Mouse (Mus musculus) forebrain, embryonic 15.5 days (tissue): Measurements from ENCODE around the gene Irak3. TPM values are rescaled to one million over a fixed set of nuclear protein-coding genes. Genes with fewer than 3 reads are reported as not detected.

Experiments
- ATAC-seq: fragments of 200-750 bp; cut with Nextera tagmentation; replicated peaks from 2 replicates; pipeline ENCODE4 v1.8.0; 2017; ENCODE audit warnings: mild to moderate bottlenecking, moderate TSS enrichment, moderate library complexity
- H3K27ac ChIP-seq: fragments of 300-500 bp; sonication (generic); replicated peaks from 2 replicates; pipeline ENCODE4 v1.5.1; 2015; ENCODE audit warnings: mild to moderate bottlenecking, inconsistent platforms
- H3K27me3 ChIP-seq: fragments of 300-500 bp; sonication (generic); 2 replicates; pipeline ENCODE4 v1.6.1; 2015; ENCODE audit warnings: inconsistent platforms
- H3K36me3 ChIP-seq: fragments of 300-500 bp; sonication (generic); 2 replicates; pipeline ENCODE4 v1.6.1; 2015; ENCODE audit warnings: mild to moderate bottlenecking, inconsistent platforms
- H3K4me1 ChIP-seq: fragments of 300-500 bp; sonication (generic); 2 replicates; pipeline ENCODE4 v1.6.1; 2015; ENCODE audit warnings: inconsistent platforms
- H3K4me2 ChIP-seq: fragments of 300-500 bp; sonication (generic); replicated peaks from 2 replicates; pipeline ENCODE4 v1.6.1; 2015; ENCODE audit warnings: mild to moderate bottlenecking, inconsistent platforms
- H3K4me3 ChIP-seq: fragments of 300-500 bp; sonication (generic); 2 replicates; pipeline ENCODE4 v1.5.1; 2015; ENCODE audit warnings: mild to moderate bottlenecking, inconsistent platforms
- H3K9ac ChIP-seq: fragments of 300-500 bp; sonication (generic); replicated peaks from 2 replicates; pipeline ENCODE4 v1.6.1; 2015; ENCODE audit warnings: mild to moderate bottlenecking, inconsistent platforms
- H3K9me3 ChIP-seq: fragments of 300-500 bp; sonication (generic); 2 replicates; pipeline ENCODE4 v1.6.1; 2016; ENCODE audit warnings: inconsistent platforms
- WGBS: fragments of 180-500 bp; shearing (Covaris S2); methylation state at CpG from one replicate; pipeline ENCODE4 v1.1.7; 2015; ENCODE audit warnings: mixed read lengths; 5-methylcytosine and 5-hydroxymethylcytosine counted together
- polyA plus RNA-seq: library from polyadenylated mRNA; unstranded; fragments of >200 nt; fragmentation: Nextera tagmentation; extraction: Ambion mirVana; gene quantifications from 2 replicates; pipeline ENCODE4 v1.2.1, GENCODE M21; 2015

Gene Irak3
- polyA plus RNA-seq, 1 experiment from 2014 or later = 0.19 TPM

GRCm38 (mm10) chr10:120197061-120197835, 4.7 kb downstream of the Irak3 start:
- no peaks in the 10 kb centered on the region for H3K36me3 ChIP-seq
- H3K9ac ChIP-seq = no peak overlapping the region
- no peak overlapping the region for H3K27ac ChIP-seq
- H3K9me3 ChIP-seq = no peaks in the 10 kb centered on the region
- peaks cover 12% of the 10 kb centered on the region; the same call in 1 of the 2 replicates for H3K27me3 ChIP-seq
- H3K4me3 ChIP-seq = no peak overlapping the region
- WGBS = 87% methylated on average over 14 of the region's 14 CpGs
- H3K4me2 ChIP-seq = no peak overlapping the region
- no peak for ATAC-seq
- H3K4me1 ChIP-seq = peaks cover 9% of the 10 kb centered on the region

GRCm38 (mm10) chr10:120193255-120193654, 8.7 kb downstream of the Irak3 start:
- ATAC-seq = no peak
- Histone ChIP-seq H3K9ac (no peak overlapping the region), H3K4me2 (no peak overlapping the region), H3K4me1 (no peaks in the 10 kb centered on the region), H3K9me3 (no peaks in the 10 kb centered on the region), H3K36me3 (no peaks in the 10 kb centered on the region), H3K27me3 (no peaks in the 10 kb centered on the region), H3K27ac (no peak overlapping the region), H3K4me3 (no peak overlapping the region)
- WGBS = 94% methylated on average over 8 of the region's 8 CpGs

- Histone ChIP-seq H3K9ac (no peak overlapping the region), H3K9me3 (no peaks in the 10 kb centered on the region), H3K36me3 (no peaks in the 10 kb centered on the region), H3K27ac (no peak overlapping the region), H3K4me2 (no peak overlapping the region), H3K4me1 (no peaks in the 10 kb centered on the region), H3K27me3 (no peaks in the 10 kb centered on the region), H3K4me3 (no peak overlapping the region)
- ATAC-seq = no peak
- 92% methylated on average over 4 of the region's 4 CpGs for WGBS
These were observed 9.7 kb downstream of the Irak3 start for GRCm38 (mm10) chr10:120192278-120192677.

- Histone ChIP-seq H3K27me3 (no peaks in the 10 kb centered on the region), H3K4me2 (no peak overlapping the region), H3K27ac (no peak overlapping the region), H3K4me3 (no peak overlapping the region), H3K9me3 (no peaks in the 10 kb centered on the region), H3K9ac (no peak overlapping the region), H3K36me3 (no peaks in the 10 kb centered on the region), H3K4me1 (no peaks in the 10 kb centered on the region)
- no peak for ATAC-seq
- 87% methylated on average over 6 of the region's 6 CpGs for WGBS
These were observed 10.8 kb downstream of the Irak3 start for GRCm38 (mm10) chr10:120191165-120191564.

- H3K27me3 ChIP-seq = no peaks in the 10 kb centered on the region
- 31% methylated on average over 6 of the region's 6 CpGs for whole genome bisulfite sequencing
These were observed 12.1 kb downstream of the Irak3 start for GRCm38 (mm10) chr10:120189782-120190181.

GRCm38 (mm10) chr10:120189276-120189675, 12.7 kb downstream of the Irak3 start:
- H3K36me3 ChIP-seq = no peaks in the 10 kb centered on the region
- ATAC-seq = no peak
- no peaks in the 10 kb centered on the region for H3K27me3 ChIP-seq
- no peak overlapping the region for H3K9ac ChIP-seq
- WGBS = 75% methylated on average over 11 of the region's 11 CpGs
- no peak overlapping the region for H3K4me2 ChIP-seq
- no peaks in the 10 kb centered on the region for H3K4me1 ChIP-seq
- H3K27ac ChIP-seq = no peak overlapping the region
- H3K9me3 ChIP-seq = no peaks in the 10 kb centered on the region
- H3K4me3 ChIP-seq = no peak overlapping the region

More at GRCm38 (mm10) chr10:120189782-120190181, 12.1 kb downstream of the Irak3 start:
- Histone ChIP-seq H3K4me2 (no peak overlapping the region), H3K9me3 (no peaks in the 10 kb centered on the region), H3K27ac (no peak overlapping the region), H3K4me3 (no peak overlapping the region), H3K9ac (no peak overlapping the region), H3K36me3 (no peaks in the 10 kb centered on the region), H3K4me1 (no peaks in the 10 kb centered on the region)
- no peak for ATAC-seq

- 76% methylated on average over 2 of the region's 2 CpGs for WGBS
These were observed 13.4 kb downstream of the Irak3 start for GRCm38 (mm10) chr10:120188513-120188912.

GRCm38 (mm10) chr10:120183342-120183741, 18.6 kb downstream of the Irak3 start:
- H3K9ac ChIP-seq = no peak overlapping the region
- no peak for ATAC-seq
- WGBS = 97% methylated on average over 2 of the region's 2 CpGs
- no peak overlapping the region for H3K27ac ChIP-seq
- no peaks in the 10 kb centered on the region for H3K9me3 ChIP-seq
- H3K4me2 ChIP-seq = no peak overlapping the region
- H3K36me3 ChIP-seq = no peaks in the 10 kb centered on the region
- no peak overlapping the region for H3K4me3 ChIP-seq
- no peaks in the 10 kb centered on the region for H3K27me3 ChIP-seq
- H3K4me1 ChIP-seq = no peaks in the 10 kb centered on the region

More at GRCm38 (mm10) chr10:120188513-120188912, 13.4 kb downstream of the Irak3 start:
- Histone ChIP-seq H3K27ac (no peak overlapping the region), H3K4me3 (no peak overlapping the region), H3K4me2 (no peak overlapping the region), H3K36me3 (no peaks in the 10 kb centered on the region), H3K27me3 (no peaks in the 10 kb centered on the region), H3K4me1 (no peaks in the 10 kb centered on the region), H3K9ac (no peak overlapping the region), H3K9me3 (no peaks in the 10 kb centered on the region)
- no peak for ATAC-seq

- 92% methylated on average over 1 of the region's 1 CpGs for WGBS
These were observed 19.0 kb downstream of the Irak3 start for GRCm38 (mm10) chr10:120182887-120183286.

GRCm38 (mm10) chr10:120174192-120174705, 27.7 kb downstream of the Irak3 start:
- no peak for ATAC-seq
- H3K27me3 ChIP-seq = no peaks in the 10 kb centered on the region
- 89% methylated on average over 15 of the region's 15 CpGs for WGBS

More at GRCm38 (mm10) chr10:120182887-120183286, 19.0 kb downstream of the Irak3 start:
- no peaks in the 10 kb centered on the region for H3K4me1 ChIP-seq
- no peaks in the 10 kb centered on the region for H3K9me3 ChIP-seq
- H3K4me3 ChIP-seq = no peak overlapping the region
- no peak for ATAC-seq
- no peaks in the 10 kb centered on the region for H3K27me3 ChIP-seq
- H3K4me2 ChIP-seq = no peak overlapping the region
- no peaks in the 10 kb centered on the region for H3K36me3 ChIP-seq
- no peak overlapping the region for H3K27ac ChIP-seq
- H3K9ac ChIP-seq = no peak overlapping the region

GRCm38 (mm10) chr10:120171340-120171739, 30.6 kb downstream of the Irak3 start:
- ATAC-seq = no peak
- no peak overlapping the region for H3K4me2 ChIP-seq
- no peak overlapping the region for H3K9ac ChIP-seq
- no peaks in the 10 kb centered on the region for H3K9me3 ChIP-seq
- no peak overlapping the region for H3K4me3 ChIP-seq
- H3K36me3 ChIP-seq = no peaks in the 10 kb centered on the region
- no peaks in the 10 kb centered on the region for H3K4me1 ChIP-seq
- WGBS = 9% methylated on average over 5 of the region's 5 CpGs
- H3K27me3 ChIP-seq = no peaks in the 10 kb centered on the region
- H3K27ac ChIP-seq = no peak overlapping the region

More at GRCm38 (mm10) chr10:120174192-120174705, 27.7 kb downstream of the Irak3 start:
- H3K9ac ChIP-seq = no peak overlapping the region
- no peak overlapping the region for H3K4me2 ChIP-seq
- H3K36me3 ChIP-seq = no peaks in the 10 kb centered on the region
- no peaks in the 10 kb centered on the region for H3K9me3 ChIP-seq
- H3K27ac ChIP-seq = no peak overlapping the region
- no peak overlapping the region for H3K4me3 ChIP-seq
- H3K4me1 ChIP-seq = no peaks in the 10 kb centered on the region

GRCm38 (mm10) chr10:120170277-120170676, 31.7 kb downstream of the Irak3 start:
- Histone ChIP-seq H3K36me3 (no peaks in the 10 kb centered on the region), H3K4me2 (no peak overlapping the region), H3K27me3 (no peaks in the 10 kb centered on the region), H3K9me3 (no peaks in the 10 kb centered on the region), H3K4me3 (no peak overlapping the region), H3K9ac (no peak overlapping the region), H3K27ac (no peak overlapping the region), H3K4me1 (no peaks in the 10 kb centered on the region)
- no peak for ATAC-seq
- 78% methylated on average over 4 of the region's 4 CpGs for WGBS
